Mouse (Mus musculus) limb, embryonic 14.5 days (tissue): ENCODE results near the gene Smg7. TPM values are rescaled to one million over a fixed set of nuclear protein-coding genes. Genes with fewer than 3 reads are reported as not detected.
A peak's percentile ranks its signal among the peaks of the same experiment; 100 is the strongest.

Experiments used
- ATAC-seq: fragments of 200-750 bp; cut with Nextera tagmentation; 2 replicates; pipeline ENCODE4 v1.8.0; 2017; ENCODE audit warnings: low read depth, moderate number of reproducible peaks, moderate TSS enrichment; ENCODE audit not compliant: low FRiP score
- DNase-seq: peaks from one replicate; pipeline ENCODE4 v3.0.0-alpha.2; 2015; ENCODE audit warnings: low spot score
- H3K27ac ChIP-seq: fragments of 300-500 bp; sonication (generic); replicated peaks from 2 replicates; pipeline ENCODE4 v1.5.1; 2014; ENCODE audit warnings: low read depth, mild to moderate bottlenecking, low read length, moderate library complexity, mixed read lengths
- H3K27me3 ChIP-seq: fragments of 300-500 bp; sonication (generic); 2 replicates; pipeline ENCODE4 v1.6.1; 2014; ENCODE audit warnings: low read length, mixed read lengths; ENCODE audit not compliant: control insufficient read depth, insufficient read depth
- H3K36me3 ChIP-seq: fragments of 300-500 bp; sonication (generic); 2 replicates; pipeline ENCODE4 v1.6.1; 2014; ENCODE audit warnings: mild to moderate bottlenecking, low read length, moderate library complexity, mixed read lengths; ENCODE audit not compliant: control insufficient read depth, insufficient read depth
- H3K4me1 ChIP-seq: fragments of 300-500 bp; sonication (generic); 2 replicates; pipeline ENCODE4 v1.6.1; 2014; ENCODE audit warnings: antibody characterized with exemption, low read length, mixed read lengths; ENCODE audit not compliant: control insufficient read depth, insufficient read depth
- H3K4me2 ChIP-seq: fragments of 300-500 bp; sonication (generic); replicated peaks from 2 replicates; pipeline ENCODE4 v1.6.1; 2014; ENCODE audit warnings: low read depth, mild to moderate bottlenecking, low read length, moderate library complexity; ENCODE audit not compliant: severe bottlenecking
- H3K4me3 ChIP-seq: fragments of 300-500 bp; sonication (generic); replicated peaks from 2 replicates; pipeline ENCODE4 v1.5.1; 2014; ENCODE audit warnings: low read length
- H3K9ac ChIP-seq: fragments of 300-500 bp; sonication (generic); 2 replicates; pipeline ENCODE4 v1.6.1; 2014; ENCODE audit warnings: mild to moderate bottlenecking, low read depth, low read length, moderate library complexity; ENCODE audit not compliant: severe bottlenecking
- H3K9me3 ChIP-seq: fragments of 300-500 bp; sonication (generic); 2 replicates; pipeline ENCODE4 v1.6.1; 2016; ENCODE audit warnings: low read length; ENCODE audit not compliant: control insufficient read depth
- POLR2A ChIP-seq: fragments of 200-500 bp; IDR thresholded peaks from 2 replicates; pipeline ENCODE4 v1.8.0; 2012; ENCODE audit warnings: inconsistent platforms, mild to moderate bottlenecking, moderate library complexity, borderline replicate concordance; ENCODE audit not compliant: insufficient read depth, insufficient read length; ENCODE audit errors: extremely low read depth
- WGBS: fragments of 180-500 bp; shearing (Covaris S2); extraction: QIAGEN DNeasy Blood & Tissue Kit; methylation state at CpG from one replicate; pipeline ENCODE4 v1.1.7; 2014; 5-methylcytosine and 5-hydroxymethylcytosine counted together
- polyA plus RNA-seq, 2 experiments: library from polyadenylated mRNA; depleted of rRNA in 1 of 2; stranded (reverse) in 1 of 2; unstranded in 1 of 2; fragments of >200 nt; fragmentation: Nextera tagmentation in 1 of 2; extraction: Ambion mirVana in 1 of 2; gene quantifications; 2 replicates each; pipeline versions ENCODE4 v1.2.1 to v1.2.3; 2012 to 2014

Smg7 gene
- polyA plus RNA-seq, 2 experiments, result 30.0 to 37.3 TPM

DNA sequence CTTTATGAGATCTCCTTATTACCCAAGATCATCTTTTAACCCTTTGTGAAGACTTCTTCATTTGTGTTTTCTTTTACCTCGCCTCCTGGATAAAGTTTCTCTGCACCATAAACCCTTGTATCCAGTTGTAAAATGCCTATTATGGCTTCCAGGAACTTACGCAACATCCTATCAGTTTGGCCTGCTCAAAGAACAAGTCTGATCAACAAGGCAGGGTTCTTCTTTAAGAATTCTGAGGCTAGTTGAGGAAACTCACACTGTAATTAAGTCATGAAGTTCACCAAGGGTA lies 94.1 kb downstream of the Smg7 start:
- Histone ChIP-seq H3K4me3 (no peak overlapping the region), H3K27ac (no peak overlapping the region), H3K9me3 (no peaks in the 10 kb centered on the region), H3K27me3 (no peaks in the 10 kb centered on the region), H3K4me2 (no peak overlapping the region), H3K9ac (no peak overlapping the region), H3K4me1 (no peaks in the 10 kb centered on the region), H3K36me3 (no peaks in the 10 kb centered on the region)
- DNase-seq (no peak), ATAC-seq (no peak)
- WGBS, result 54% methylated on average over 2 of the region's 2 CpGs
- no peak for TF ChIP-seq POLR2A

GRCm38 (mm10) chr1:152807619-152808391 lies 94.6 kb downstream of the Smg7 start:
- WGBS, result 50% methylated on average over 18 of the region's 18 CpGs
- Histone ChIP-seq H3K9me3 (no peaks in the 10 kb centered on the region), H3K27me3 (no peaks in the 10 kb centered on the region), H3K4me2 (no peak overlapping the region), H3K4me1 (no peaks in the 10 kb centered on the region), H3K4me3 (no peak overlapping the region), H3K36me3 (no peaks in the 10 kb centered on the region), H3K27ac (no peak overlapping the region), H3K9ac (no peak overlapping the region)
- no peak for DNase-seq
- TF ChIP-seq POLR2A, result no peak
- ATAC-seq, result no peak

DNA sequence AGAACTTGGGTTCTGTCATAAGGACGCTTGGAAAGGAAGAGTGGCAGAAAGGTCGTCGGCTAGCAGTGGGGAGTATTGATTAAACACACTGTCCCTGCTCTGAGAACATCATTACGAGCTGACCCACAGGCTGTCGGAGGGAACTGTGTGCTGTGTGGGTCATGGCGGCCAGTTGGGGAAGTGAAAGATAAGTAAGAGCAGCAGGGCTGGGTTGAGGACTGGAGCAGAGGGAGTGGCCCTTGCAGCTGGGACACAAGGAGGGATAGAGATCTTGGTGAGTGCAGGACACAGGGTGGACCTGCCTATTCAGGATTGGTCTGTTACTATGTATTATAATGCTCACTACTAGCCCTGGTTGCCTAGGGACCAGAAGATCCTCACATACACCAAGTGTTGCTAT lies 97.5 kb downstream of the Smg7 start:
- whole genome bisulfite sequencing, result 74% methylated on average over 6 of the region's 6 CpGs

GRCm38 (mm10) chr1:152800633-152801176 lies 101.7 kb downstream of the Smg7 start:
- Histone ChIP-seq H3K9ac (no peak overlapping the region), H3K4me1 (0 out of 2 replicates have a peak, but pooled peaks cover 2% of the 10 kb centered on the region), H3K27me3 (no peaks in the 10 kb centered on the region), H3K9me3 (no peaks in the 10 kb centered on the region), H3K27ac (no peak overlapping the region), H3K4me3 (no peak overlapping the region), H3K36me3 (no peaks in the 10 kb centered on the region), H3K4me2 (no peak overlapping the region)
- 81% methylated on average over 13 of the region's 13 CpGs for WGBS
- DNase-seq, result no peak
- TF ChIP-seq POLR2A, result no peak
- ATAC-seq, result no peak

More for the DNA sequence above, 97.5 kb downstream of the Smg7 start:
- no peaks in the 10 kb centered on the region for H3K36me3 ChIP-seq
- H3K27ac ChIP-seq, result no peak overlapping the region
- no peaks in the 10 kb centered on the region for H3K9me3 ChIP-seq
- H3K4me3 ChIP-seq, result no peak overlapping the region
- no peak overlapping the region for H3K9ac ChIP-seq
- H3K4me1 ChIP-seq, result 0 out of 2 replicates have a peak, but pooled peaks cover 2% of the 10 kb centered on the region
- ATAC-seq, result no peak
- DNase-seq, result no peak
- no peak overlapping the region for H3K4me2 ChIP-seq
- TF ChIP-seq POLR2A, result no peak
- H3K27me3 ChIP-seq, result no peaks in the 10 kb centered on the region

DNA sequence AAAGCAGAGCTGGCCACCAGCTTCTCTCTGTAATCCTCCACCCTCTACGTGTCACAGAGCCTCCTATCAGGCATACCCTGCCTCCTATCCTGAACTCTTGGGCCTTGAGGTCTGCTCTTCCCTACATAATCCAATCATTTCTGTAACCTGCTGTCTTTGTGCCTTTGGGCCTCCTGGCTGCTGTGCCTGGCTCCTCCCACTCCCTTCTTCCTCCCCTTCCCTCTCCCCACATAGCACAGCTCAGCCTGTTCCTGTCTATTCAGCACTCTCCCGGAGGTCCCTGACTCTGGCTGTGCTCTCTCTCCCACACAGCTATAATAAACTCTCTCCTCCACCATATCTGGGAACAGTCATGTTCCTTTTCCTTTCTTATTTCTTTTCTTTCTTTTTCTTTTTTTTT lies 102.5 kb downstream of the Smg7 start, which contains the start of gene Ncf2:
TSS of gene Ncf2 (plus strand) at position 298 of the 400 bp plus-strand sequence.
- Histone ChIP-seq H3K4me3 (no peak within 1 kb of the TSS), H3K27ac (no peak within 1 kb of the TSS), H3K36me3 (no peaks in the 10 kb centered on the region), H3K27me3 (no peaks in the 10 kb centered on the region), H3K4me2 (no peak within 1 kb of the TSS), H3K9ac (no peak within 1 kb of the TSS), H3K9me3 (no peaks in the 10 kb centered on the region), H3K4me1 (0 out of 2 replicates have a peak, but pooled peaks cover 2% of the 10 kb centered on the region)
- ATAC-seq, result peak; percentile 81
- peak; percentile 22 for DNase-seq
- 15% methylated on average over 2 of the region's 2 CpGs for WGBS
- no peak for TF ChIP-seq POLR2A
